Mouse (Mus musculus): ENCODE measurements at regions not wholly inside any gene's neighbourhood (a gene's known extent, or its start where the extent isn't known, plus 50 kb on each side); places are given as distances from the start of the nearest gene placed in this dataset.

DNA sequence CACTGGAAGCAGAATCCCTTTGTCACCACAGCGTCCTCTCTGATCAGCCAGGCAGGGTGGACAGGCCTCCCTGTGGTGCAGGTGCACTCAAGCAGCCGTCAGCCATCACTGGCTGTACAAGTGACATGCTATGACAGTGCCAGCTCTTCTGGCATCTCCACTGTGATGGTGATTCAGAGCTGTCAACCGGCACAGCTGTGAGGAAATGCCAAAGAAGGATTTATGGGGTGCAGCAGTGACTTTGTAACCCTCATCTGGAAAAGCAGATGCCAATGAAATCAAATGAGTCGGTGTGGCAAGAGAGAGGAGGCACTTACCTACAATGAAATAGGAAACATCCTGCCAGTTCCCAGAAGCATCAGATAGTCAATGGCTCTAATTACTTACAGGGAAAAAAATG is 238.3 kb upstream of the Jun start:
- no peak for TF ChIP-seq CTCF (IDR thresholded peaks at IDR 0.05; ENCODE audit: control insufficient read depth, insufficient read depth, insufficient replicate concordance, low read depth, low read length)
- no peak for TF ChIP-seq POLR2A (IDR thresholded peaks at IDR 0.05; ENCODE audit: control insufficient read depth, low read depth, low read length)

All from testis, adult 2 months (tissue).